Mouse (Mus musculus) E14TG2a.4 (cell line): ENCODE measurements around the gene Fbxo36.

Experiments used
- CTCF ChIP-seq: conservative IDR thresholded peaks from 2 replicates; pipeline ENCODE4 v1.5.1; 2014; ENCODE audit warnings: low read length
- NANOG ChIP-seq: IDR thresholded peaks from 2 replicates; pipeline ENCODE4 v1.6.1; 2014; ENCODE audit warnings: borderline replicate concordance, low read length, mixed read lengths

DNA sequence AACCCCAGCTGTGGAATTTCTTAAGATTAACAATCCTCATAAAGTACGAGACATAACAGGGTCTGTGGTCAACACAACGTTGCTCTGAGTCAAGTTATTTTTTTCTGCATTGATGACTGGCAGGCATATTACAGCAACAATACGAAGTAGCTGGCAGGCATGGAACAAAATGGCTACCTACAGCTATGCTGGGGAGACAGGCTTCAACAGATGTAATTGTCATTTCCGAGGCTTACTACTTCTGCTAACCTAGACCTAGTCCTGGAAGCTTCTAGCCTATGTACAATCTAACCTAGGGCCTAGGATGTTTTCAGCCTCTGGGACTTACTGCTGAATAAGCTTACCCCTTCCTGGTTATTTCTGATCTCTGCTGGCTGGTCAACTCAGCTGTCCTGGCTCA is 99.8 kb downstream of the Fbxo36 start:
- no peak for TF ChIP-seq CTCF
- no peak for TF ChIP-seq NANOG
